ENCODE assay signal across 13 mouse cellular contexts in the genomic region with DNA sequence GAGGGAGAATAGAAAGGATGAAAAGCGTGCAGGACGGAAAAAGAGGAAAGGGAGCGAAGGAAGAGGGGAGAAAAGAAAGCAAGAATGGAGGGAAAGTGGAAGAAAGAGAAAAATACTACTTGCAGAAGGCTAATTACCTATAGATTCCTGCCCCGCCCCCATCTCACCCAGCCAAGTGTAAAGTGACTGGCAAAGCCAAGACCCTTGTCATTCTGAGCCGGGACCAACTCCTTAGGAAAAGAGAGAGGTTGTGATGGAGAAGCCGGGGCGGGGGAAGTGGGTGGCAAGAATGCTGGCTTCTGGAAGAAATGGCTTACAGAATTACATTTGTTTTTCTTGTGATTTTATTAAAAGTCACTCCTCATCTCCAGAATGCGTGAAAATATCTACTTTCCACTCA. TPM values are rescaled to one million over a fixed set of nuclear protein-coding genes. Genes with fewer than 3 reads are reported as not detected.
DNase-seq lines count a peak whose midpoint lies in the region; ATAC-seq and TF ChIP-seq lines count a peak whose summit lies in the region.
"Had no signal": no experiment of that assay in that cellular context is flagged by ENCODE, and none has a peak within 500 bp of the region (broad histone marks: within the 10 kb centered on the region; RNA-seq: fewer than 3 reads in every experiment).

No protein-coding gene starts in this region.

- no peak for TF ChIP-seq CTCF in heart, postnatal 0 days (IDR thresholded peaks at IDR 0.05; ENCODE audit: low read depth)
- no peak for TF ChIP-seq CTCF in MEL (IDR thresholded peaks at IDR 0.05 in 2 of 3, conservative IDR thresholded peaks at IDR 0.05 in 1 of 3; ENCODE audit: control insufficient read depth in 1 of 3, insufficient read depth in 1 of 3, low read depth in 2 of 3, low read length in 3 of 3, poor library complexity in 1 of 3, severe bottlenecking in 1 of 3)

- H3K4me3 ChIP-seq in heart, postnatal 0 days (ENCODE audit: low read depth, low read length): peak overlapping the region; percentile 25
- H3K4me3 ChIP-seq in MEL (ENCODE audit: control insufficient read depth in 1 of 2, insufficient read depth in 1 of 2, low read depth in 2 of 2, low read length in 2 of 2): peak overlapping the region; percentile 65 to 94
- H3K4me3 ChIP-seq in embryonic facial prominence, embryonic 13.5 days: 0 out of 2 replicates have a peak overlapping the region, but pooled peaks have one; percentile 40
- H3K4me3 ChIP-seq in limb, embryonic 11.5 days (ENCODE audit: low read depth, low read length): no peak overlapping the region

- no peak overlapping the region for H3K9ac ChIP-seq in heart, postnatal 0 days (replicated peaks; ENCODE audit: low read depth, low read length)
- H3K9ac ChIP-seq in MEL (ENCODE audit: control insufficient read depth, low read depth, low read length, poor library complexity, severe bottlenecking): peak overlapping the region; percentile 69
- H3K9ac ChIP-seq in embryonic facial prominence, embryonic 13.5 days: no peak overlapping the region
- no peak overlapping the region for H3K9ac ChIP-seq in limb, embryonic 11.5 days (ENCODE audit: low read length)
- H3K9ac ChIP-seq: lung, embryonic 15.5 days had no signal

- H3K9me3 ChIP-seq in heart, postnatal 0 days (replicated peaks; ENCODE audit: control insufficient read depth, low read length): no peaks in the 10 kb centered on the region
- H3K9me3 ChIP-seq in MEL (replicated peaks; ENCODE audit: insufficient read depth, low read length): no peaks in the 10 kb centered on the region
- H3K9me3 ChIP-seq in embryonic facial prominence, embryonic 13.5 days: no peaks in the 10 kb centered on the region
- H3K9me3 ChIP-seq in limb, embryonic 11.5 days (ENCODE audit: control insufficient read depth, low read length): no peaks in the 10 kb centered on the region
- H3K9me3 ChIP-seq: lung, embryonic 15.5 days had no signal

- H3K36me3 ChIP-seq in heart, postnatal 0 days (replicated peaks; ENCODE audit: control insufficient read depth, insufficient read depth, low read length): no peaks in the 10 kb centered on the region
- H3K36me3 ChIP-seq in MEL (ENCODE audit: control insufficient read depth in 1 of 2, insufficient read depth in 2 of 2, low read length in 2 of 2): peaks cover 0 to 17% of the 10 kb centered on the region in 2 experiments; a peak in 2 of 4 replicates
- H3K36me3 ChIP-seq in embryonic facial prominence, embryonic 13.5 days: no peaks in the 10 kb centered on the region
- H3K36me3 ChIP-seq in limb, embryonic 11.5 days (ENCODE audit: control insufficient read depth, insufficient read depth, low read length): no peaks in the 10 kb centered on the region
- H3K36me3 ChIP-seq: lung, embryonic 15.5 days had no signal

- peak overlapping the region; percentile 54; the same call in 1 of the 2 replicates for H3K4me2 ChIP-seq in heart, postnatal 0 days (ENCODE audit: low read depth, low read length)
- H3K4me2 ChIP-seq in embryonic facial prominence, embryonic 13.5 days: peak overlapping the region; percentile 64
- H3K4me2 ChIP-seq in limb, embryonic 11.5 days (ENCODE audit: low read depth, severe bottlenecking): peak overlapping the region; percentile 56; the same call in 1 of the 2 replicates

- WGBS in heart, postnatal 0 days: 4% methylated on average over 8 of the region's 8 CpGs
- WGBS in embryonic facial prominence, embryonic 13.5 days: 1% methylated on average over 8 of the region's 8 CpGs
- under 1% methylated on average over 8 of the region's 8 CpGs for WGBS in limb, embryonic 11.5 days

- H3K79me2 ChIP-seq in MEL (ENCODE audit: control insufficient read depth, insufficient read depth, low read length, poor library complexity): peaks cover 19% of the 10 kb centered on the region

- no peak for TF ChIP-seq POLR2A in MEL (IDR thresholded peaks at IDR 0.05; ENCODE audit: control insufficient read depth in 1 of 2, insufficient read depth in 1 of 2, low read depth in 1 of 2, low read length in 2 of 2, poor library complexity in 1 of 2)

- H3K27ac ChIP-seq in heart, postnatal 0 days (ENCODE audit: low read depth): no peak overlapping the region
- no peak overlapping the region for H3K27ac ChIP-seq in MEL (ENCODE audit: control insufficient read depth, low read depth, low read length)
- H3K27ac ChIP-seq in embryonic facial prominence, embryonic 13.5 days: no peak overlapping the region
- no peak overlapping the region for H3K27ac ChIP-seq in limb, embryonic 11.5 days (replicated peaks; ENCODE audit: low read depth, low read length)
- H3K27ac ChIP-seq: gastrocnemius, adult 2 months; lung, embryonic 15.5 days had no signal

- no peak for TF ChIP-seq RAD21 in MEL (IDR thresholded peaks at IDR 0.05; ENCODE audit: low read depth, low read length)

- peaks cover 94% of the 10 kb centered on the region for H3K27me3 ChIP-seq in heart, postnatal 0 days (ENCODE audit: control insufficient read depth, insufficient read depth, low read length)
- no peaks in the 10 kb centered on the region for H3K27me3 ChIP-seq in MEL (ENCODE audit: control insufficient read depth in 1 of 2, insufficient read depth in 2 of 2, low read length in 2 of 2)
- H3K27me3 ChIP-seq in embryonic facial prominence, embryonic 13.5 days: peaks cover 97% of the 10 kb centered on the region
- H3K27me3 ChIP-seq in limb, embryonic 11.5 days (ENCODE audit: control insufficient read depth, insufficient read depth, low read length): peaks cover 72% of the 10 kb centered on the region

- TF ChIP-seq EP300 in heart, postnatal 0 days (IDR thresholded peaks at IDR 0.05; ENCODE audit: low read depth): no peak
- no peak for TF ChIP-seq EP300 in MEL (IDR thresholded peaks at IDR 0.05; ENCODE audit: low read depth in 1 of 2, low read length in 2 of 2)

- no peak for ATAC-seq in heart, postnatal 0 days (ENCODE audit: insufficient read depth, low read depth)
- ATAC-seq in embryonic facial prominence, embryonic 13.5 days (ENCODE audit: insufficient number of reproducible peaks, insufficient read depth, low FRiP score, low TSS enrichment, low read depth): no peak
- no peak for ATAC-seq in limb, embryonic 11.5 days (ENCODE audit: insufficient number of reproducible peaks, low FRiP score, low TSS enrichment, low read depth)
- ATAC-seq in erythroid progenitor cell, adult 5-6 weeks (replicated peaks; ENCODE audit: low FRiP score, poor library complexity, severe bottlenecking): no peak

- no peak for DNase-seq in heart, postnatal 0 days (ENCODE audit: low spot score)
- DNase-seq in heart, adult 8-10 months (ENCODE audit: low spot score): no peak
- no peak for DNase-seq in MEL (ENCODE audit: low read depth, low spot score)
- DNase-seq in limb, embryonic 11.5 days (ENCODE audit: low spot score): peak; percentile 59
- no peak for DNase-seq in spleen, postnatal 4 days (ENCODE audit: low spot score in 2 of 2)
- DNase-seq: gastrocnemius, adult 2 months; thymus, postnatal 25 days had no signal

- no peaks in the 10 kb centered on the region for H3K4me1 ChIP-seq in heart, postnatal 0 days (ENCODE audit: control insufficient read depth, insufficient read depth)
- H3K4me1 ChIP-seq in MEL (ENCODE audit: control insufficient read depth in 1 of 2, insufficient read depth in 2 of 2, low read length in 2 of 2): peaks cover 0 to 22% of the 10 kb centered on the region in 2 experiments; a peak in 3 of 4 replicates
- peaks cover 18% of the 10 kb centered on the region for H3K4me1 ChIP-seq in embryonic facial prominence, embryonic 13.5 days
- H3K4me1 ChIP-seq in limb, embryonic 11.5 days (ENCODE audit: control insufficient read depth, insufficient read depth, low read length): peaks cover 10% of the 10 kb centered on the region; the same call in 1 of the 2 replicates

TF ChIP-seq in MEL, 35 proteins besides CTCF, POLR2A, EP300 and RAD21:
- TF ChIP-seq MAX (IDR thresholded peaks at IDR 0.05; ENCODE audit: low read length): no peak

RNA-seq across cellular contexts. Expression of gene Otp, which starts 5.9 kb away (rescaled TPM):
- total RNA-seq in heart, postnatal 0 days (2014; rRNA removed; ENCODE audit: low replicate concordance): not detected in 2 replicates
- polyA plus RNA-seq in heart, postnatal 0 days (2015; fragmentation: Nextera tagmentation; extraction: Ambion mirVana): not detected in 2 replicates
- not detected for total RNA-seq in heart, adult 8-10 months (2022)
- not detected in 2 replicates for total RNA-seq in MEL (2012; rRNA removed)
- not detected for polyA plus RNA-seq in MEL (2012; ENCODE audit: insufficient read depth in 1 of 2, insufficient read length in 2 of 2, low read depth in 1 of 2, low replicate concordance in 2 of 2, missing spikeins in 1 of 2)
- not detected in 2 replicates for polyA plus RNA-seq in embryonic facial prominence, embryonic 13.5 days (2015; fragmentation: Nextera tagmentation; extraction: Ambion mirVana)
- not detected in 2 replicates for polyA plus RNA-seq in limb, embryonic 11.5 days (2014; fragmentation: Nextera tagmentation; extraction: Ambion mirVana)
- not detected in 2 replicates for total RNA-seq in erythroid progenitor cell, adult 5-6 weeks (2015; ENCODE audit: low replicate concordance)
- total RNA-seq in erythroid progenitor cell, adult 5-6 weeks (2017; ENCODE audit: low replicate concordance): not detected in 2 replicates
- total RNA-seq: gastrocnemius, adult 2 months; layer of hippocampus, postnatal 14 days had no signal
- polyA plus RNA-seq: intestine, embryonic 14.5 days; lung, embryonic 15.5 days; small intestine, adult 2 months had no signal
